Mouse (Mus musculus) hindbrain, postnatal 0 days (tissue): ENCODE data around the gene Cdc42ep4. TPM values are rescaled to one million over a fixed set of nuclear protein-coding genes. Genes with fewer than 3 reads are reported as not detected.
A peak's percentile ranks its signal among the peaks of the same experiment; 100 is the strongest.

Experiments
- ATAC-seq: fragments of 200-750 bp; cut with Nextera tagmentation; 2 replicates; pipeline ENCODE4 v1.8.0; 2017; ENCODE audit warnings: mild to moderate bottlenecking, moderate TSS enrichment, moderate library complexity
- DNase-seq: peaks from one replicate; pipeline ENCODE4 v3.0.0-alpha.2; 2015; ENCODE audit warnings: low spot score
- H3K27ac ChIP-seq: fragments of 300-500 bp; sonication (generic); 2 replicates; pipeline ENCODE4 v1.5.1; 2014; ENCODE audit warnings: mild to moderate bottlenecking
- H3K27me3 ChIP-seq: fragments of 300-500 bp; sonication (generic); 2 replicates; pipeline ENCODE4 v1.6.1; 2014; ENCODE audit warnings: low read length, mixed read lengths; ENCODE audit not compliant: insufficient read depth
- H3K36me3 ChIP-seq: fragments of 300-500 bp; sonication (generic); 2 replicates; pipeline ENCODE4 v1.6.1; 2014; ENCODE audit warnings: low read length, mixed read lengths; ENCODE audit not compliant: insufficient read depth
- H3K4me1 ChIP-seq: fragments of 300-500 bp; sonication (generic); 2 replicates; pipeline ENCODE4 v1.6.1; 2014; ENCODE audit warnings: antibody characterized with exemption, low read length, mixed read lengths; ENCODE audit not compliant: insufficient read depth
- H3K4me2 ChIP-seq: fragments of 300-500 bp; sonication (generic); 2 replicates; pipeline ENCODE4 v1.6.1; 2014; ENCODE audit warnings: low read depth, mild to moderate bottlenecking, low read length, moderate library complexity, mixed read lengths
- H3K4me3 ChIP-seq: fragments of 300-500 bp; sonication (generic); 2 replicates; pipeline ENCODE4 v1.5.1; 2014; ENCODE audit warnings: low read length
- H3K9ac ChIP-seq: fragments of 300-500 bp; sonication (generic); replicated peaks from 2 replicates; pipeline ENCODE4 v1.6.1; 2014; ENCODE audit warnings: mild to moderate bottlenecking, low read length, moderate library complexity, mixed read lengths
- H3K9me3 ChIP-seq: fragments of 300-500 bp; sonication (generic); 2 replicates; pipeline ENCODE4 v1.6.1; 2016; ENCODE audit warnings: low read length, mixed read lengths
- CTCF ChIP-seq: IDR thresholded peaks from 2 replicates; pipeline ENCODE4 v1.5.1; 2016; ENCODE audit warnings: antibody characterized with exemption, control low read depth, low read depth
- WGBS: fragments of 180-500 bp; shearing (Covaris S2); extraction: QIAGEN DNeasy Blood & Tissue Kit; methylation state at CpG from one replicate; pipeline ENCODE4 v1.1.7; 2014; 5-methylcytosine and 5-hydroxymethylcytosine counted together
- polyA plus RNA-seq: library from polyadenylated mRNA; unstranded; fragments of >200 nt; fragmentation: Nextera tagmentation; extraction: Ambion mirVana; gene quantifications from 2 replicates; pipeline ENCODE4 v1.2.1, GENCODE M21; 2015
- total RNA-seq: library from RNA; depleted of rRNA; stranded (reverse); fragments of >200 nt; gene quantifications from 2 replicates; pipeline ENCODE4 v1.2.3, GENCODE M21; 2014

The Cdc42ep4 gene
- total and polyA plus RNA-seq, 2 experiments from 2014 or later: 55.7 to 116 TPM

- TF ChIP-seq CTCF: no peak
- Histone ChIP-seq H3K27ac (no peak overlapping the region), H3K4me3 (no peak overlapping the region), H3K9ac (no peak overlapping the region), H3K27me3 (no peaks in the 10 kb centered on the region), H3K4me1 (no peaks in the 10 kb centered on the region), H3K36me3 (no peaks in the 10 kb centered on the region), H3K4me2 (no peak overlapping the region), H3K9me3 (no peaks in the 10 kb centered on the region)
- no peak for DNase-seq
- 92% methylated on average over 5 of the region's 5 CpGs for WGBS
- ATAC-seq: no peak
These were observed 7.2 kb upstream of the Cdc42ep4 start for GRCm38 (mm10) chr11:113758851-113759250.

- ATAC-seq (no peak), DNase-seq (no peak)
- no peaks in the 10 kb centered on the region for H3K36me3 ChIP-seq
- no peak for TF ChIP-seq CTCF
- 91% methylated on average over 12 of the region's 12 CpGs for WGBS
- H3K9me3 ChIP-seq: no peaks in the 10 kb centered on the region
- no peak overlapping the region for H3K4me3 ChIP-seq
- H3K27me3 ChIP-seq: no peaks in the 10 kb centered on the region
- no peak overlapping the region for H3K9ac ChIP-seq
- peaks cover 5% of the 10 kb centered on the region; the same call in 1 of the 2 replicates for H3K4me1 ChIP-seq
- no peak overlapping the region for H3K27ac ChIP-seq
- H3K4me2 ChIP-seq: no peak overlapping the region
These were observed 4.9 kb upstream of the Cdc42ep4 start for GRCm38 (mm10) chr11:113756578-113756977.

GRCm38 (mm10) chr11:113755878-113756277 lies 4.2 kb upstream of the Cdc42ep4 start:
- ATAC-seq: no peak
- no peak for DNase-seq
- no peak for TF ChIP-seq CTCF
- Histone ChIP-seq H3K36me3 (no peaks in the 10 kb centered on the region), H3K4me2 (no peak overlapping the region), H3K27me3 (no peaks in the 10 kb centered on the region), H3K4me3 (no peak overlapping the region), H3K27ac (no peak overlapping the region), H3K4me1 (peaks cover 5% of the 10 kb centered on the region; the same call in 1 of the 2 replicates), H3K9me3 (no peaks in the 10 kb centered on the region), H3K9ac (no peak overlapping the region)
- WGBS: 93% methylated on average over 14 of the region's 14 CpGs

- 57% methylated on average over 9 of the region's 9 CpGs for WGBS
- H3K4me3 ChIP-seq: no peak overlapping the region
- TF ChIP-seq CTCF: no peak
- no peak for ATAC-seq
- no peak overlapping the region for H3K27ac ChIP-seq
- no peaks in the 10 kb centered on the region for H3K27me3 ChIP-seq
- DNase-seq: no peak
- H3K4me1 ChIP-seq: peaks cover 9% of the 10 kb centered on the region; the same call in 1 of the 2 replicates
- H3K9ac ChIP-seq: no peak overlapping the region
- no peaks in the 10 kb centered on the region for H3K9me3 ChIP-seq
- H3K36me3 ChIP-seq: no peaks in the 10 kb centered on the region
- H3K4me2 ChIP-seq: no peak overlapping the region
These were observed 3.2 kb upstream of the Cdc42ep4 start for GRCm38 (mm10) chr11:113754845-113755244.

GRCm38 (mm10) chr11:113752685-113753430 lies 1.2 kb upstream of the Cdc42ep4 start:
- 96% methylated on average over 10 of the region's 10 CpGs for WGBS
- no peak overlapping the region for H3K9ac ChIP-seq
- no peak overlapping the region for H3K27ac ChIP-seq
- H3K4me1 ChIP-seq: peaks cover 28% of the 10 kb centered on the region
- TF ChIP-seq CTCF: no peak
- H3K27me3 ChIP-seq: no peaks in the 10 kb centered on the region
- ATAC-seq: no peak
- no peaks in the 10 kb centered on the region for H3K36me3 ChIP-seq
- H3K4me2 ChIP-seq: peak overlapping the region; percentile 89; the same call in 1 of the 2 replicates
- no peaks in the 10 kb centered on the region for H3K9me3 ChIP-seq
- H3K4me3 ChIP-seq: no peak overlapping the region
- no peak for DNase-seq

GRCm38 (mm10) chr11:113752158-113752661 lies 529 bp upstream of the Cdc42ep4 start:
- Histone ChIP-seq H3K4me1 (peaks cover 28% of the 10 kb centered on the region), H3K36me3 (no peaks in the 10 kb centered on the region), H3K9ac (peak overlapping the region; percentile 88), H3K27me3 (no peaks in the 10 kb centered on the region), H3K27ac (peak overlapping the region; percentile 94), H3K4me3 (peak overlapping the region; percentile 79), H3K4me2 (peak overlapping the region; percentile 89), H3K9me3 (no peaks in the 10 kb centered on the region)
- ATAC-seq (peak; percentile 0; the same call in 1 of the 2 replicates), DNase-seq (no peak)
- WGBS: 32% methylated on average over 15 of the region's 15 CpGs
- TF ChIP-seq CTCF: no peak
